Mouse (Mus musculus): ENCODE measurements around the gene Mgl2.

Mgl2 gene

DNA sequence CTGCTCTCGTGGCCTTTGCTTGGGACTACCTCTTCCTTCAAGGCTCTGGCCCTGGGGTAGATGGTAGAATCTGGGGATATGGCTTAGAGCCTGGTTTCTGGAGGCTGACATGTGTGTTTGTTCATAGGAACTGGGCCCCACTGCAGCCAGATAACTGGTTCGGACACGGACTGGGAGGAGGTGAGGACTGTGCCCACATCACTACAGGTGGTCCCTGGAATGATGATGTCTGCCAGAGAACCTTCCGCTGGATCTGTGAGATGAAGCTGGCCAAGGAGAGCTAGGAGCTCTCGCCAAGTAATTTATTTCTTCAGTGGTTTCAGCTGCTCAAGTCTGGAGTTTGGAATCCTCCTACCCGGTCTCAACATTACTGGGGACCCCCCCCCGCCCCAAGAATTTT is 40.2 kb downstream of the Mgl2 start:
- no peak for DNase-seq (ENCODE audit: low spot score in 2 of 2)

- DNase-seq (ENCODE audit: low spot score in 2 of 2) = no peak
These were observed 41.1 kb downstream of the Mgl2 start for GRCm38 (mm10) chr11:70171181-70171580.

DNA sequence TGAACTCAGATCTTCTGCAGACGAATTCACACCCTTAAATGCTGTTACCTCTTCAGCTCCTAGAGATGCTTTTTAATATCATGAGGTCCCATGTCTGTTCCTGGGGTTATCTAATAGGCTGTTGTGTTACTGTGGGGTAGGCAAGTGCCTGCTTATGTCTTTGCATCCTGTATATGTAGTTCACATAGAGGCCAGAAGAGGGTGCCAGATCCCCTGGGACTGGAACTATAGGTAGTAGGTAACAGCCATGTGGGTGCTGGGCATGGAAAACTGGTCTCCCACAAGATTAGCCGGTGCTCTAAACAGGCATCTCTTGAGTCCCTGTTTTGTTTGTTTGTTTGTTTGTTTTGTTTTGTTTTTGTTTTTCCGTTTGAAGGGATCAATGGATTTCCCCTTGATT is 41.7 kb downstream of the Mgl2 start:
- no peak for DNase-seq (ENCODE audit: low spot score in 2 of 2)

- no peak for DNase-seq (ENCODE audit: low spot score in 2 of 2)
These were observed 42.2 kb downstream of the Mgl2 start for GRCm38 (mm10) chr11:70172298-70172697.

DNA sequence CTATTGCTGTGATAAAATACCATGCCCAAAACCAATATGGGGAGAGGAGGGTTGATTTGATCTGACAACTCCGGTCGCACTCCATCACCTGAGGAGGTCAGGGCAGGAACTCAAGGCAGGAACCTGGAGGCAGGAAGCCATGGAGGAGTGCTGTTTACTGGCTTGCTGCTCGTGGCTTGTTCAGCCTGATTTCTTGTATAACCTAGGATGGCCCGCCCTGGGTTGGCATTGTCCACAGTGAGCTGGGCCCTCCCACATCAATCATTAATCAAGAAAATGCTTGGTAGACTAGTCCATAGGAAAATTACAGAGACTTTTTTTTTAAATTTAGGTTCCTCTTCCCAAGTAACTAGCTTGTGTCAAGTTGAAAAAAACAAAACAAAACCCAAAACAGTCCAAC is 44.4 kb downstream of the Mgl2 start:
- no peak for DNase-seq (ENCODE audit: low spot score in 2 of 2)

DNA sequence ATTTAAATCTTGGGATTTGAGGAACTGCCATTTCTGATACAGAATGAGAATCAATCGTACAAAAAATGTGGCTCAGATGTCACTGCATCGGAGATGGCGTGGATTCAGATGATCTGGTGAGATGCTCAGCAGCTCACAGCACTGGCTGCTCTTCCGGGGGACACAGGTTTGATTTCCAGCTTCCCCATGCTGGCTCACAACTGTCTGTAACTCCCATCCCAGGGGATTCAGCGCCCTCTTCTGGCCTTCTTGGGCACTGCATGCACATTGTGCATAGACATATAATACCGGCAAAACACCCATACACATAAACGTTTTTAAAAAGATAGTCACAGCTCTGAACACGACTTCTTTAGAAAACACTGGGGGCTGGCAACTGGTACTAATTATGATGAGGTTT is 47.5 kb downstream of the Mgl2 start:
- no peak for DNase-seq (ENCODE audit: low spot score in 2 of 2)

DNA sequence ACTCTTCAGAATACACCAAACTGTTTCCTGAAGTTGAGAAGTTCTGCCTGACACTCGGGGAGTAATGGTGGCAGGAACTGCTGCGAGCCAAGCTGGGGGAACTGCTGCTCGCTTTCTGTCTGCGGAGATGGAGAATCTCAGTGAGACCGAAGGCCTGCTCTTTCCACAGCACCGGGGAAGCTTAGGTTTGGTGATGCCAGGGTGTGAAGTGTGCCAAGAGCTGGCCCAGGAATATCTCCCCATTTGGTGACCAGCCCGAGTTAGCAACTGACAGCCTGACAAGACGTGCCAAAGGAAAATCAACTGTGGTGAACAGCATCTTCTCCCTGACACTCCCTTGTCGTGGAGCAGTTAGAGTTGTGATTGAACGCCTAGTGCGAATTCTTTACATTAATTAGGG is 48.2 kb downstream of the Mgl2 start:
- no peak for DNase-seq (ENCODE audit: low spot score in 2 of 2)

DNA sequence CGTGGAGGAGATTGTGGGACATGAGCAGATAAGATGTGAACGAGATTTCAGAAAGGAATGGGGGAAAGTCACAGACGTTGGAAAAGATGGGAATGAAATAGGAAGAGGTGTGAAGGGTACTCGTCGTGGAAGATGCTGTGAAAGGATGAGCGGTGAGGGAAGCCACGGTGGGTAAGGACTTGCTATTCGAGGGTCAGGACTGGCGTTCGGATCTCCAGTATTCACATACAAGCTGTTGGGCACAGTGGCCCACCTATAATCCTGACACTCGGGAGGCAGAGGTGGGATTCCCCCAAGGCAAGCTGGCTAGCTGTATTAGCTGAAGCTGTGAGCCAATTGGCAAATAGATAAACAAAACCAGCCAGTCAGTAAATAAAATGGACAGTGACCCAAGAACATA is 48.6 kb downstream of the Mgl2 start:
- DNase-seq (ENCODE audit: low spot score in 2 of 2) = no peak

- no peak for DNase-seq (ENCODE audit: low spot score in 2 of 2)
These were observed 49.3 kb downstream of the Mgl2 start for GRCm38 (mm10) chr11:70179401-70179800.

- DNase-seq (ENCODE audit: low spot score in 2 of 2) = no peak
These were observed 50.4 kb downstream of the Mgl2 start for GRCm38 (mm10) chr11:70180496-70180895.

DNA sequence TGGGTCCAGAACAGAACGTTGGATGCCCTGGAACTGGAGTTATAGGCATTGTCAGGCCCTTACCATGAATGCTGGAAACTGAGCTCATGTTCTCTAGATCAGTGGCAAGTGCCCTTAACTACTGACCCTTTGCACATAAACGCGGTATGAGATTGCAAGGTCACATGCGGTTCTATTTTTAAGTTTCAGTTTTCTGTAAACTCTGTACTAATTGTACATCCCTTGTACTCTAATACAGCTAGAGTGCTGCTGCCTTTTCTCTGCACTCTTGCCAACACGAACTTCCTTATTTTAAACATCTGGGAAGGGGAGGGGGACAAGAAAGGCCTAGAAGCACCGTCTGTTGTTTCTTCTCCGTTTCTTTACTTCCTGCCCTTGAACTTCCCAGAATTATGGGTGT is 55.0 kb downstream of the Mgl2 start:
- no peak for DNase-seq (ENCODE audit: low spot score in 2 of 2)

Measured in frontal cortex, postnatal 25 days (tissue).